ENCODE assay signal across 8 mouse cellular contexts in the genomic region with DNA sequence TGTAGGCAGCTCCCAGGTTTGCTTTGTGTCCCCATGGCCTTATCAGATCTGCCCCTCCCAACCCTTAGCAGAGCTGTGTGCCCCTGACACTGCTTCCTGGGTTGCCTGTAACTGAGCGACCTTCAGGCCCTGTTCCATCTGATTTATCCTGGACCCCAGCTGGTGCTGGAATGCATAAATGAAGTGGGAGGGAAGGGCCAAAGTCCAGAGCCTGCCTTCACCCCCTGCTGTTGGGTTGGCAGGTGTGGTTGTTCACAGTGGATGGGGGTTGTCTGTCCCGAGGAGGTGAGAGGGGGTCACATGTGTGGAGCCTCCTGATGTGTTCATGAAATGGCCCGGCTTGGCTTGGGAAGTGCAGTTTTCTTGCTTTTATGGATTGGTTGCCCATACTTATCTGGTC. TPM values are rescaled to one million over a fixed set of nuclear protein-coding genes. Genes with fewer than 3 reads are reported as not detected.
DNase-seq lines count a peak whose midpoint lies in the region; ATAC-seq lines count a peak whose summit lies in the region.

No protein-coding gene starts in this region.

- no peak overlapping the region for H3K4me2 ChIP-seq in heart, embryonic 14.5 days (ENCODE audit: low read length)
- H3K4me2 ChIP-seq in intestine, embryonic 15.5 days (replicated peaks): peak overlapping the region; percentile 26; the same call in 1 of the 2 replicates
- H3K4me2 ChIP-seq in limb, embryonic 15.5 days: no peak overlapping the region; the same call in 1 of the 2 replicates

- DNase-seq in heart, postnatal 14 days: no peak
- DNase-seq in R1 (ENCODE audit: low read depth, low spot score): peak; percentile 97
- no peak for DNase-seq in adrenal gland, adult 8-10 months
- DNase-seq in ovary, adult 18-20 months (ENCODE audit: low spot score): no peak

- H3K4me3 ChIP-seq in heart, embryonic 14.5 days (ENCODE audit: control insufficient read depth in 1 of 2, insufficient read depth in 1 of 2, low read depth in 1 of 2, low read length in 2 of 2): no peak overlapping the region
- no peak overlapping the region for H3K4me3 ChIP-seq in intestine, embryonic 15.5 days (replicated peaks)
- no peak overlapping the region for H3K4me3 ChIP-seq in limb, embryonic 15.5 days

- H3K27ac ChIP-seq in heart, embryonic 14.5 days (replicated peaks in 1 of 2; ENCODE audit: control insufficient read depth in 1 of 2, insufficient read depth in 1 of 2, low read depth in 2 of 2, low read length in 2 of 2): peak overlapping the region; percentile 89
- H3K27ac ChIP-seq in intestine, embryonic 15.5 days: peak overlapping the region; percentile 81
- H3K27ac ChIP-seq in limb, embryonic 15.5 days: peak overlapping the region; percentile 79

- peaks cover 90 to 99% of the 10 kb centered on the region in 2 experiments for H3K4me1 ChIP-seq in heart, embryonic 14.5 days (ENCODE audit: control insufficient read depth in 2 of 2, insufficient read depth in 2 of 2, low read length in 2 of 2)
- peaks cover 98% of the 10 kb centered on the region for H3K4me1 ChIP-seq in intestine, embryonic 15.5 days (replicated peaks)
- peaks cover 99% of the 10 kb centered on the region for H3K4me1 ChIP-seq in limb, embryonic 15.5 days

- no peaks in the 10 kb centered on the region for H3K27me3 ChIP-seq in heart, embryonic 14.5 days (ENCODE audit: control insufficient read depth, insufficient read depth, low read length)
- H3K27me3 ChIP-seq in intestine, embryonic 15.5 days (replicated peaks): no peaks in the 10 kb centered on the region
- H3K27me3 ChIP-seq in limb, embryonic 15.5 days: no peaks in the 10 kb centered on the region

- intact Hi-C loops in heart, postnatal 14 days (cut with DNase I): loop anchor here (10.0 kb wide), 1 partner anchor 297 kb away; no protein-coding TSS in a partner anchor

- ATAC-seq in heart, embryonic 14.5 days (ENCODE audit: insufficient number of reproducible peaks, insufficient read depth, low FRiP score, low read depth): no peak
- peak; percentile 67 for ATAC-seq in intestine, embryonic 15.5 days
- no peak for ATAC-seq in limb, embryonic 15.5 days (ENCODE audit: insufficient number of reproducible peaks, low FRiP score, low TSS enrichment, low read depth)
- no peak for ATAC-seq in granulocyte monocyte progenitor cell, adult 5-6 weeks (replicated peaks; ENCODE audit: poor library complexity, severe bottlenecking)

- no peaks in the 10 kb centered on the region for H3K36me3 ChIP-seq in heart, embryonic 14.5 days (ENCODE audit: control insufficient read depth, insufficient read depth, low read length)
- H3K36me3 ChIP-seq in intestine, embryonic 15.5 days: no peaks in the 10 kb centered on the region
- no peaks in the 10 kb centered on the region for H3K36me3 ChIP-seq in limb, embryonic 15.5 days

- WGBS in heart, embryonic 14.5 days: 9% methylated on average over 3 of the region's 3 CpGs
- WGBS in intestine, embryonic 15.5 days: 14% methylated on average over 3 of the region's 3 CpGs
- 19% methylated on average over 3 of the region's 3 CpGs for WGBS in limb, embryonic 15.5 days

- H3K9ac ChIP-seq in heart, embryonic 14.5 days (ENCODE audit: low read length): peak overlapping the region; percentile 59; the same call in 1 of the 2 replicates
- no peak overlapping the region for H3K9ac ChIP-seq in intestine, embryonic 15.5 days
- no peak overlapping the region for H3K9ac ChIP-seq in limb, embryonic 15.5 days

- H3K9me3 ChIP-seq in heart, embryonic 14.5 days (ENCODE audit: control insufficient read depth, low read length): no peaks in the 10 kb centered on the region
- H3K9me3 ChIP-seq in intestine, embryonic 15.5 days: no peaks in the 10 kb centered on the region
- H3K9me3 ChIP-seq in limb, embryonic 15.5 days: no peaks in the 10 kb centered on the region

RNA-seq across cellular contexts. Expression of gene Glis2, which starts 7.7 kb away (rescaled TPM):
- 17.8 and 21.4 TPM in 2 replicates for polyA plus RNA-seq in heart, embryonic 14.5 days (2014; fragmentation: Nextera tagmentation; extraction: Ambion mirVana)
- total RNA-seq in heart, postnatal 14 days (2021): 10 to 100 TPM; 20.8 to 23.0 TPM
- polyA plus RNA-seq in intestine, embryonic 15.5 days (2015; fragmentation: Nextera tagmentation; extraction: Ambion mirVana): 21.4 and 23.5 TPM in 2 replicates
- polyA plus RNA-seq in limb, embryonic 15.5 days (2015; fragmentation: Nextera tagmentation; extraction: Ambion mirVana): 31.7 and 34.9 TPM in 2 replicates
- 10 to 100 TPM; 14.6 to 28.9 (median 23.8) TPM for total RNA-seq in adrenal gland, adult 8-10 months (2022)
- total RNA-seq in granulocyte monocyte progenitor cell, adult 5-6 weeks (2014; fragmentation: Nextera tagmentation): 2.1 and 2.8 TPM in 2 replicates
- total RNA-seq in granulocyte monocyte progenitor cell, adult 5-6 weeks (2017): 0.39 TPM in 1 of 2 replicates, not detected in the other

RNA-seq across cellular contexts. Expression of gene Pam16, which starts 22.6 kb away (rescaled TPM):
- polyA plus RNA-seq in heart, embryonic 14.5 days (2014; fragmentation: Nextera tagmentation; extraction: Ambion mirVana): 157 and 165 TPM in 2 replicates
- total RNA-seq in heart, postnatal 14 days (2021): 100 to 1,000 TPM; 119 to 137 TPM
- polyA plus RNA-seq in intestine, embryonic 15.5 days (2015; fragmentation: Nextera tagmentation; extraction: Ambion mirVana): 74.5 and 84.3 TPM in 2 replicates
- 75.8 and 83.1 TPM in 2 replicates for polyA plus RNA-seq in limb, embryonic 15.5 days (2015; fragmentation: Nextera tagmentation; extraction: Ambion mirVana)
- total RNA-seq in adrenal gland, adult 8-10 months (2022): 100 to 1,000 TPM in 2 of 4 experiments, 10 to 100 TPM in 2; 81.7 to 124 (median 102) TPM
- total RNA-seq in granulocyte monocyte progenitor cell, adult 5-6 weeks (2014; fragmentation: Nextera tagmentation): 42.3 and 113 TPM in 2 replicates
- total RNA-seq in granulocyte monocyte progenitor cell, adult 5-6 weeks (2017): 45.2 and 50.0 TPM in 2 replicates

RNA-seq across cellular contexts. Expression of gene Vasn, which starts 37.6 kb away (rescaled TPM):
- 11.9 and 12.8 TPM in 2 replicates for polyA plus RNA-seq in heart, embryonic 14.5 days (2014; fragmentation: Nextera tagmentation; extraction: Ambion mirVana)
- total RNA-seq in heart, postnatal 14 days (2021): 10 to 100 TPM; 12.1 to 14.7 TPM
- polyA plus RNA-seq in intestine, embryonic 15.5 days (2015; fragmentation: Nextera tagmentation; extraction: Ambion mirVana): 14.1 and 15.1 TPM in 2 replicates
- 41.5 and 45.1 TPM in 2 replicates for polyA plus RNA-seq in limb, embryonic 15.5 days (2015; fragmentation: Nextera tagmentation; extraction: Ambion mirVana)
- 10 to 100 TPM; 10.1 to 16.9 (median 11.1) TPM for total RNA-seq in adrenal gland, adult 8-10 months (2022)
- total RNA-seq in granulocyte monocyte progenitor cell, adult 5-6 weeks (2014; fragmentation: Nextera tagmentation): not detected in 2 replicates
- total RNA-seq in granulocyte monocyte progenitor cell, adult 5-6 weeks (2017): 0.67 TPM in 1 of 2 replicates, not detected in the other

RNA-seq across cellular contexts. Expression of gene Dnaja3, which starts 37.6 kb away (rescaled TPM):
- polyA plus RNA-seq in heart, embryonic 14.5 days (2014; fragmentation: Nextera tagmentation; extraction: Ambion mirVana): 68.9 and 70.3 TPM in 2 replicates
- total RNA-seq in heart, postnatal 14 days (2021): 100 to 1,000 TPM; 121 to 123 TPM
- 86.5 and 92.1 TPM in 2 replicates for polyA plus RNA-seq in intestine, embryonic 15.5 days (2015; fragmentation: Nextera tagmentation; extraction: Ambion mirVana)
- 60.5 and 65.1 TPM in 2 replicates for polyA plus RNA-seq in limb, embryonic 15.5 days (2015; fragmentation: Nextera tagmentation; extraction: Ambion mirVana)
- 100 to 1,000 TPM; 107 to 132 (median 117) TPM for total RNA-seq in adrenal gland, adult 8-10 months (2022)
- 41.9 and 45.8 TPM in 2 replicates for total RNA-seq in granulocyte monocyte progenitor cell, adult 5-6 weeks (2014; fragmentation: Nextera tagmentation)
- total RNA-seq in granulocyte monocyte progenitor cell, adult 5-6 weeks (2017): 60.9 and 66.4 TPM in 2 replicates

RNA-seq across cellular contexts. Expression of gene Tfap4, which starts 42.5 kb away (rescaled TPM):
- polyA plus RNA-seq in heart, embryonic 14.5 days (2014; fragmentation: Nextera tagmentation; extraction: Ambion mirVana): 2.5 and 4.1 TPM in 2 replicates
- 1 to 10 TPM; 3.0 to 3.1 TPM for total RNA-seq in heart, postnatal 14 days (2021)
- 27.9 and 28.8 TPM in 2 replicates for polyA plus RNA-seq in intestine, embryonic 15.5 days (2015; fragmentation: Nextera tagmentation; extraction: Ambion mirVana)
- polyA plus RNA-seq in limb, embryonic 15.5 days (2015; fragmentation: Nextera tagmentation; extraction: Ambion mirVana): 20.4 and 20.7 TPM in 2 replicates
- total RNA-seq in adrenal gland, adult 8-10 months (2022): 10 to 100 TPM in 1 of 4 experiments, 1 to 10 TPM in 3; 6.1 to 10.8 (median 7.6) TPM
- total RNA-seq in granulocyte monocyte progenitor cell, adult 5-6 weeks (2014; fragmentation: Nextera tagmentation): 34.8 and 46.6 TPM in 2 replicates
- total RNA-seq in granulocyte monocyte progenitor cell, adult 5-6 weeks (2017): 36.4 and 47.6 TPM in 2 replicates

Comparison
In these comparisons a context has a peak if more than half of its experiments do, and no peak if none do; other contexts are left out.
1. RNA of gene Glis2, which starts 7.7 kb away (total RNA-seq): 14.6 to 28.9 TPM in adrenal gland, adult 8-10 months and 20.8 to 23.0 TPM in heart, postnatal 14 days; 0.39 to 2.8 TPM in granulocyte monocyte progenitor cell, adult 5-6 weeks; every median in the first group is over 4 times any median in the second.
2. RNA of gene Vasn, which starts 37.6 kb away (total RNA-seq): 12.1 to 14.7 TPM in heart, postnatal 14 days and 10.1 to 16.9 TPM in adrenal gland, adult 8-10 months; 0.67 TPM in granulocyte monocyte progenitor cell, adult 5-6 weeks; every median in the first group is over 4 times any median in the second.
3. Peak in every context shown above with its lines, with median percentiles within 50 percentile points of each other: H3K27ac ChIP-seq.